Mouse (Mus musculus): ENCODE data around the gene Cyp4f18.

- TF ChIP-seq CTCF (IDR thresholded peaks at IDR 0.05; ENCODE audit: low read depth, low read length) (no peak), POLR2A (IDR thresholded peaks at IDR 0.05; ENCODE audit: borderline replicate concordance, low read depth, low read length) (no peak)
Measured at GRCm38 (mm10) chr8:71960483-71960882, 48.9 kb downstream of the Cyp4f18 start.

Measured in bone marrow macrophage, adult 2 months (primary cell).